Mouse (Mus musculus): ENCODE data around the gene Gm17324. TPM values are rescaled to one million over a fixed set of nuclear protein-coding genes. Genes with fewer than 3 reads are reported as not detected.
A peak's percentile ranks its signal among the peaks of the same experiment; 100 is the strongest.

Gene Gm17324
- total RNA-seq, 2 experiments from 2014 or later = not detected

DNA sequence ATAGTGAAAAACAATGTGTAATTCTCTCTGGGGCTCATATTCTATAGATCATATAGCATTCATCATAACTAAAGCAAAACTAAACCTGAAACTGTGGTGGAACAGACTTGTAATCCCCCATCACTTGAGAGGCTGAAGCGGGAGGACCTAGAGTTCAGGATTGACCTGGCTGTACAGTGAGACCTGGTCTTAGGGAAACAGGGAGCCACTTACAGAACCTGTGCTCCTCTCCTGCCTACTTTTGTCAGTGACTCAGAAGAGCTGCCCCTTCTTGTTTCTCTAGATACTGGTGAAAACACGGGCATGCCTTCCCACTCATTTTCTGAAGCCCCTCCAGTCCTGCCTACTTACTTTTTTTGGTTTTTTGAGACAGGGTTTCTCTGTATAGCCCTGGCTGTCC is 25.7 kb upstream of the Gm17324 start:
- ATAC-seq (replicated peaks; ENCODE audit: low FRiP score, low TSS enrichment, poor library complexity, severe bottlenecking) = peak; percentile 7; the same call in 1 of the 2 replicates

DNA sequence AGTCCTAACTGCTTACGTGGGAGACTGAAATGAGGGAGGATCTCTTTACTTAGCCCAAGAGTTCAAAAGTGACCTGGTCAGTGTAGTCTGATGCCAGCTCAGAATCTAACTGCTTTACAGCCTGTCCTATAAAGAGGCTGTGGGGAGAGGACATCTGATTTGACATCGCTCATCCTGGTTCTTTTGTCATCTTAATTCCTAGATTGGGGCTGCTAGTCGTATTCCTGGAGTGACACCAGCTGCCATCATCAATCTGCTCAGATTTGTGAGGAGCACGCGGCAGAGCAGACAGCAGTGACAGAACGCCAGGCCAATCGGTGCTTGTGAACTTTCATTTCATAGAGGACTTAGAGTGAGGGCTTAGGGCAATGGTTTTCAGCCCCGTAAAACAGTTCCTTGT is 25.0 kb upstream of the Gm17324 start:
- 0 out of 2 replicates have a peak, but pooled peaks have one; percentile 9 for ATAC-seq (replicated peaks; ENCODE audit: low FRiP score, low TSS enrichment, poor library complexity, severe bottlenecking)

DNA sequence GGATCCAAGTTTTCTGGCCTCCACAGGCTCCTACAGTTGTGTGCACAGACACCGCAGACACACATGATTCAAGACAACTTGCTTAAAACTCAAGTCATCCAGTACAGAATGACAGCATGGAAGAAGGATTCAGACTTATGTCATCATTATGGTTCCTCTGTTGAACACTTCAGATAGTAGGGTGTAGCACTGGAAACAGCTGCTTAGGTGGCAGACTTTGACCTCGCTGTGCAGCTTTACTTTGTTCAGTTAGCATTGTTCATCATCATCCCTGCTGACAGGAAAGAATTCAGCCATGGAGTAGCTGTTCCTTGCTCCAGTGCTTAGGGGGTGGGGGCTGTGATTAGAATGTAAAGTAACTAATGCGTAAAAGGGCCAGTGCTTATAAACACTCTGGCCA is 17.1 kb upstream of the Gm17324 start:
- no peak for ATAC-seq (replicated peaks; ENCODE audit: low FRiP score, low TSS enrichment, poor library complexity, severe bottlenecking)

DNA sequence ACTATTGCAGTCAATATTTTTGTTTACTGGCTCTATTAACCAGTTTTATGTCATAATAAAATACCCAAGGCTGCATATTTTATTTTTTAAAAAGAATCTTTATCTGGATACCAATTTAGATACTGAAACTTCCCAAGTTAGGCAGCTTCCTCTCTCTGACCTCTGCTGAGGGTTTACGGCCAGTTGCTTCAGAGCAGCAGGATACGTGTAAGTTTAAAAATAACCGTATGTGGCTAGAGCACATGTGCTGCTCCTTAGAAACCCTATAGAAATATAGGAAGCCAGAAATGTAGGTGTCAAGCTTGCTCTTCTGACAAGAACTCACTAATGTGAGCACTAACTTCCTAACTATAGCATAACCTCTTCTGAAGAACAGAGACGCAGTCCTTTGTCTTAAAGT is 14.8 kb upstream of the Gm17324 start:
- ATAC-seq (replicated peaks; ENCODE audit: low FRiP score, low TSS enrichment, poor library complexity, severe bottlenecking) = no peak

DNA sequence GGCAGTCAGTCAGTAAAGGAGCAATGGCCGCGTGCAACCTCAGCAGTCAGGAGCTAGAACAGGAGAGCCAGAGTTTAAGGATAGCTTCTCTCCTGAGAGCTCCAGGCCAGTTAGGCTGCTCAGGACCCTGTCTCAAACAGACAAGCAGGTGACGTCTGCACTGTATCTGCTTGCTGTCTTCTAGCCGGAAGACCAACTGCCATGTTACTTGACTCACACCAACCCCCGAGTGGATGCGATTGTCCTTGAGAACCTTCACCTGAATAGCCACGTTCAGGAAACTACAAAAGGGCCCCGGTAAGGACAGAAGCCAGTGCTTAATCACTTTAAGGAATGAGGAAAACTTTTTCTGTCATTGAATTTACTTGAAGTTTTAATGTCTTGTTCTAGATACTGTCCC is 8.4 kb upstream of the Gm17324 start:
- no peak for ATAC-seq (replicated peaks; ENCODE audit: low FRiP score, low TSS enrichment, poor library complexity, severe bottlenecking)

DNA sequence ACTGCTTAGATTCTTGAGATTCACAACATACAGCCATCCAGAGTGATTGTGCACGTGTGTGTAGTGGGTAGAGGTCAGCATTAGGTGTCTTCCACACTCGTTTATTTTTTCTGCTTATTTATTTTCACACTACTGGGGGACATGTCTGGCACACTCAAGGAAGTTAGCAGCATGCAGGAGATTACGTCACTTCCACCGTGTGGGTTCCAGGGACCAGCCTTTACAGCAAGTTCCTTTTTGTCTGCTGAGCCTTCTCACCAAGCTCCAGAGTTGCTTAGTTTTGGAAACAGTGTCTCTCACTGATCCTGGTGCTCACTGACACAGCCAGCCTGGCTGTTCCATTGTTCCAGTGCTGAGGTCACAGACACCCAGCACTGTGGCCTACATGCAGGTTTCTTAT is 2.8 kb upstream of the Gm17324 start:
- no peak for ATAC-seq (replicated peaks; ENCODE audit: low FRiP score, low TSS enrichment, poor library complexity, severe bottlenecking)

DNA sequence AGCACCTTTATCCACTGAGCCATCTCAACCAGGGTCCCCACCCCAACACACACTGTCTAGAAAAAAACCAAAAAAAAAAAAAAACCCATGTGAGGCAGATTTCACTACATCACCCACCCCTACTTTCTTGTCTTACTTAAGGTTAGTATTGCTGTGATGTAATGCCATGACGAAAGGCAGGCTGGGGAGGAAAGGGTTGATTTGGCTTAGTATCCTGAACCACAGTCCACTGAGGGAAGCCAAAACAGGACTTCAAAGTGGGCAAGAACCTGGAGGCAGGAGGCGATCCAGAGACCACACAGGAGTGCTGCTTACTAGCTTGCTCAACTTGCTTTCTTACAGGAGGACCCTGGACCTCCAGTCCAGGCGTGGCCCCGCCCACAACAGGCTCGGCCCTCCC is 1.8 kb upstream of the Gm17324 start:
- ATAC-seq (replicated peaks; ENCODE audit: low FRiP score, low TSS enrichment, poor library complexity, severe bottlenecking) = no peak

DNA sequence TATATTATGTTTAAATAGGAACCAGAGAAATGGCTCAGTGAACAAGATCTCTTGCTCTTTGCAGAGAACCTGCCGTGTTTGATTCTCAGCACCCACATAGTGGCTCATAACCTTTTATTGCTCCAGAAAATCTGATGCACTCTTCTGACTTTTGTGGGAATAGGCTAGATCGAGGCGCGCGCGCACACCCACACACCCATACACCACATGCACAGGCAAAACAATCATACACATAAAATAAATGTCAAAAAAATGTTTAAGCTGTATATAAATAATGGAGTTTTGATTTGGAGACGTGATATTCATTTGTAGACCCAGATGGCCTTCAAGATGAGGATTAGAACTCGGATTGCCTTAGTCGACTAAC is 997 bp downstream of the Gm17324 start:
- ATAC-seq (replicated peaks; ENCODE audit: low FRiP score, low TSS enrichment, poor library complexity, severe bottlenecking) = 0 out of 2 replicates have a peak, but pooled peaks have one; percentile 4

DNA sequence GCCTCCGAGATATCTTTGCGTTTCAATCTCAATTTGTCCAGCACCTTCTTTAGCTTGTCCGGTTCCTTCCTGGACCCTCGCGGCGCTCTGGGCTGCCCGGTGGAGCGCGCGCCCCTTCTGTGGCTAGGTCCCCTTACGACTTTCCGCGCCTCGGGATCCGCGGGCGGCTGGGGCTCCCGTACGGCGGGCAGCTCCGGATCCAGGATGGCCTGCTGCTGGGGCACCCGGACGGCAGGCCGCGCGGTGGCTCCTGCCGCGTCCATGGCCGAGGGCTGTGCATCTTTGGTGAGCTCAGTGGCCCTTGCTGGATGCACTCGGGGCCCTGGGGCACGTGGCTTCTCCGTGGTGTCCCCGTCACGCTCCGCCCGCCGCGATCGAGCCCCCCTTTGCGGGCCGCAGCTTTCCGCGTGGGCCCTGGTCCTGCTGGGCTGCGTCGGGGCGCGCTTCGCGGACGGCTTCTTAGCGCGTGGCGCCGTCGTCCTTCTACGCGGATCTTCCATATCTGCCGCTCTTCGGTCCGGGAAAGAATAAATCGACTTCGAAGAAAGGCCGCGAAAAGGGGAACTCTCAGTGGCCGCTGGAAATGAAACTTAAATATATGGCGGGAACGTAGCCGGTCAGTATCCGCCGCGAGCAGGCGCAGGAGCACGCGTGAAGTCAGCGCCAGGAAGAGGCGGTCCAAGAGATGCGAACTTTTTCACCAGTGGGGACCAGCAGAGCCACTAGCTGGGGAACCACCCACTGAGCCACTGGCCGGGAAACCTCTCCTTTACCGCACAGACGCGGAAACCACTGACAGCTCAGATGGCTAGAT is 5.8 kb downstream of the Gm17324 start, which contains the start of gene Cgas:
Gene Cgas, minus strand, starts transcription at position 659 of the 814 bp plus-strand sequence.
- ATAC-seq (replicated peaks; ENCODE audit: low FRiP score, low TSS enrichment, poor library complexity, severe bottlenecking) = peak; percentile 67

DNA sequence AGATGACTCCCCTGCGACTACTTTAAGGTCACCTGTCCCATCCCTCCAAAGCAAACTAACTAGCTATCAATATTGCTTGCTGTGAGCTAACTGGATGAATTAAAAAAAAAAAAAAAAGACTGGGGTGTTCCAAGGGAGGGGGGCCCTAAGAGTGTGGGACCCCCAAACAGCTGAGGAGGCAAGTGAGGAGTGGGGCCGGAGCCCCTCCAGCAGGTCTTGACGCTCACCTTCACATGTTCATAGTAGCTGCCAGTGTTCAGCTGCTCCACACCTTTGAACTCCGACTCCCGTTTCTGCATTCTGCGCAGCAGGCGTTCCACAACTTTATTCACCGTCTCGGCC is 6.4 kb downstream of the Gm17324 start:
- no peak for ATAC-seq (replicated peaks; ENCODE audit: low FRiP score, low TSS enrichment, poor library complexity, severe bottlenecking)

DNA sequence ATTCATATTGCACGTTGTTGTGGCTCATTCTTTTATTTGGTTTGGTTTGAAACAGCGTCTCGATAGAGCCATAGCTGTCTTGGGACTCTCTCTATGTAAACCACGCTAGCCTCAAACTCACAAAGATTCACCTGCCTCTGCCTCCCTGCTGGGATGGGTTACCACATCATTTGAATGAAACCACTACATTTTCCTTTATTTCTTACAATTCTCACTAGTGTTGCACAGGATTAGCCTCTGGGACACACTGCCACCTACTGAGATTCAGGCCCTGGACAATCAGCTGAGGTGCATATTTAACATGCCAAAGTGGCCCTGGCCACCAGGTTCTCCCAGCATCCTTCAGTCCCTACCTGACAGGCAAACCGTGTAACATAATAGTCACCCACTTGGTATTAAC is 9.2 kb downstream of the Gm17324 start:
- ATAC-seq (replicated peaks; ENCODE audit: low FRiP score, low TSS enrichment, poor library complexity, severe bottlenecking) = no peak

DNA sequence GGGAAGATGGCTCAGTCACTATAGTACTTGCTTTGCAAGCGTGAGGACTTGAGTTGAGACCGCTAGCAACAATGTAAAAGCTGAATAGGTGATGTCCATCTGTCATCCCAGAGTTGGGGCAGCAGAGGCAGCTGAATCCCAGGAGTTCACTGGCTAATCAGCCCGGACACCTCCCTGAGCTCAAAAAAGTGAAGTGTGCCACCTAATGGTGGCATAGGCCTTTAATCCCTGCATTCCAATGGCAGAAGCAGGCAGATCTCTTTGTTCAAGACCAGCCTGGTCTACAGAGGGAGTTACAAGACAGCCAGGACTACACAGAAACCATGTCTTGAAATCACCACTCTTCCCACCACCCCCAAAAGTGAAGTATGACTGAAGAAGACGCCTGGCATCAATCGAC is 16.1 kb downstream of the Gm17324 start:
- ATAC-seq (replicated peaks; ENCODE audit: low FRiP score, low TSS enrichment, poor library complexity, severe bottlenecking) = no peak

DNA sequence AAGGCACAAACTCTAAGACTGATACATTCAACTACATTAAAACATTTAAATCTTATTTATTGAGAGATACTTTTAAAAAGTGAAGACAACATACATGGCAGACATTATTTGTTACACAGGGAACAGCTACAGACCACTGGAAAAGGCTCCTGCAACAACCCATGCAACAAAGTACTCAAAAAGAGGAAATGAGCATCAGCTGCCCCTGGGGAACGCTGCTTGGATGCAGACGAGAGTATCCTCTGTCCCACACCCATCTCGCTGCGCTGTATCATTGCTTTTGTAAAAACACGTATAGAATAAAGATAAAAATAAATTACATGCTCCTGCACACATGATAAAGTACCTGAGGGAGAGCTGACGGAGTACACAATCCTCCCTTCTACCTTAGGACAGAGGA is 18.1 kb downstream of the Gm17324 start:
- no peak for ATAC-seq (replicated peaks; ENCODE audit: low FRiP score, low TSS enrichment, poor library complexity, severe bottlenecking)

DNA sequence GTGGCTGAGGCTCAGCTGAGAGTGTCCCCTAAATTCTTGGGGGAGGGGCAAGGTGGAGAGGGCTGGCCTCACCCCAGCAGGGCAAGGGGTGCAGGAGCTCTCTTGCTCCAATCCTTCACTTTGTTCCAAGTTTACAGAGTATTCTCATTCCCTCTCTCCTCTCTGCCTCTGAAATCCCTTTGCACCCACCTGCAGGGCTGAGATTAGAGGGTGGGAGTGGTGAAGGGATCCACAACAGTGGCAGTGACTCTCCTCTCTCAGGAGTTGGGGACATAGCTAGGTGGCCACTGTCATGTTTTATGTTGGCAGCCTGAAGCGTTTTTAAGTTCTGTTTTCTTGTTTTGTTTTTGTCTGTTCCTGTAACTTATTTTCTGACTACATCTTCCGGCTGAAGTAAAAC is 19.0 kb downstream of the Gm17324 start:
- ATAC-seq (replicated peaks; ENCODE audit: low FRiP score, low TSS enrichment, poor library complexity, severe bottlenecking) = no peak

DNA sequence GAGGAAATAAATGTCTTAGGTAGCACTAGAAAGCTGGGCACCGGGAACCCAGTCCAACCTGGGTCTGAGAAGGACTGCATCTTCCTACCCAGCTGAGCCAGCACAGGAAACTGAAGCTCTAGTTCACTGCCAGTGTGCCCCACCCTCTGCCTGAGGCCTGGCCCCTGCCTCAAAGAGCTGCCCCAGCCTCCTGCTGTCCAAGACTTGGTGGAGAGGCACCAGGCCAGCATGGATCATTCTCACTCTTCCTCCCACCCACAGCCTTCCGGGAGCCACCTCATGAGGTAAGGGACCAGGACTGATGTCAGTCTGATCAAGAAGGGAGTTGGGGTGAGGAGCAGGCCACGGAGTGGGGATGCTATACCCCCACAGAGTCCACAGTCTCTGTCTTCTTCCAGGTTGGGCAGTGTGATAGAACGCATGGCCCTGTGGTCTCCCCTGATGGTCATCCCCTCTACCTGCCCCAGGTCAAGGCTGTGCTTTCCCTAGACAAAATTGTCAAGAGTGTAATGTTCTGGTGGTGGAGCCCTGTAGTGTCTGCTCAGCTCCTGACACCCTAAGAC is 19.6 kb downstream of the Gm17324 start:
- ATAC-seq (replicated peaks; ENCODE audit: low FRiP score, low TSS enrichment, poor library complexity, severe bottlenecking) = no peak

DNA sequence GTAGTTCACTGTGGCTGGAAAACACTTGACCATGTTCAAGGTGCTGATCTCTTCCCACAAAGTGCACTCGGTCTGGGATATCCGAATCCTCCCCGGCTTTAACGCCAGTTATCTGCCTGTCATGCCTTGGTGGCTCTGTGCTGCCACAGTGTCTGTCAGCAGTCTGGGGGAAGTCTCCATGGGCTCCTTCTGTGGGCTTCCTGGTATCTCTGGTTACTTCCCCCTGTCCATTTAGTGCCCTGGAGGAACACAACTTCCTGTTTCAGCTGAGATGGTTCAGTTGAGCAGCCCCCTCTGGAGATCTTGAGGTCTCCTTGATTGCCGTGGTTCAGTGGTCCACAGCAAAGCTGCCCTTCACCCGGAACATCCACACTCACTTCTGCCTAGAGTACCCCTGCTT is 20.4 kb downstream of the Gm17324 start:
- ATAC-seq (replicated peaks; ENCODE audit: low FRiP score, low TSS enrichment, poor library complexity, severe bottlenecking) = peak; percentile 50

DNA sequence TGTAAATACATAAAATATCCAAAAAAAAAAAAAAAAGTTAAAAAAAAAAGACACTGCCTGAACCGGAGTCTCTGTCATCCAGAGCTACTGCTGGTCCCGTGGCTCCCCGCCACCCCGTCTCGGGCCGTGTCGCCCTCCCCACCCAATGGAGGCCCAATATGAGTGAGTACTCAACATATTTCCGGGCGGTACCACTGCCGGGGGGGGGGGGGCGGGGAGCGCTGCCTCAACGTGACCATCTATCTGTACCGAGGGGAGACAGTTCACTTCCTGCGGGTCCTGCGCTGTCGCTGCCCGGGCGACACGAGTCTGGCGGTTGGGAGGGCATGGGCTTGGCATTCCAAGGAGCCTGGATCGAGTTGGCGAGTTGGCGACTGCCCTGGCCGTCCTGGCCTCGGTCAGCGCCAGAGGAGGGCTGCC is 21.2 kb downstream of the Gm17324 start:
- peak; percentile 65; the same call in 1 of the 2 replicates for ATAC-seq (replicated peaks; ENCODE audit: low FRiP score, low TSS enrichment, poor library complexity, severe bottlenecking)

DNA sequence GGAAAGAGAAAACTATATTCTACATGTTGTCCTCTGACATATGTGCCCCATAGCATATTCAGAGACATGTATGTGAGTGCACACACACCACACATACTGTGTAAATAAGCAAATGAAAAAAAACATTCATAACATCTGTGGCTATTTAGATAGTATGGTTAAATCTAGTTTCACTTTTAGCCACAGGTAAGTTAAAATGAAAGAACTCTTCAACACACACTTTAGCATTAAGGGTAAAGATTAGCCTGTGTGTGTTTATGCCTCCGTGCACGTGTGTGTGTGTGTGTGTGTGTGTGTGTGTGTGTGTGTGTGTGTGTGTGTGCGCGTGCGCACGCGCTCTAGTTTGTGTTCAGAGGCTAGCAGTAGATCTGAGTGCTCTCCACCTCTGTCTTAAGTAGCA is 47.0 kb downstream of the Gm17324 start:
- no peak for ATAC-seq (replicated peaks; ENCODE audit: low FRiP score, low TSS enrichment, poor library complexity, severe bottlenecking)

DNA sequence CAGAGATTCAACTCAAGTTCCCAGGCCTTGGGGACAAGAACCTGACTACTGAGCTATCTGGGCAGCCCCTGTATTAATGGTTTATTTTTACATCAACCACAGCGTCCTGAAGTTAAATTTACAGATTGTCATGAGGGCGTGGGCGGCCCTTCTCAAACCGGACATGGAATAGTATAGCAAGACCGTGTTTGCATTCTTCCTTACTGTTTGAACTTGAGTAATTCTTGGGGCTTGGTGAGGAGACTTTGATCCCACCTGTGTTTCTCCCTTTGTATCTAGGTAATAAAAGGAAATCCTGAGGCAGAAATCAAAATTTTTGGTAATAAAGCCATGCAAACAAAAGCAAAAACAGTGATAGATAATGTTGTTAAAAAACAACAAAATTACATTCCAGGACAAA is 48.0 kb downstream of the Gm17324 start:
- ATAC-seq (replicated peaks; ENCODE audit: low FRiP score, low TSS enrichment, poor library complexity, severe bottlenecking) = no peak

Data from megakaryocyte-erythroid progenitor cell, adult 5-6 weeks (primary cell).